Mouse (Mus musculus): Measurements from ENCODE around the gene Fam207a. TPM values are rescaled to one million over a fixed set of nuclear protein-coding genes. Genes with fewer than 3 reads are reported as not detected.
A peak's percentile ranks its signal among the peaks of the same experiment; 100 is the strongest.

Gene Fam207a
- total RNA-seq, 2 experiments from 2014 or later = 6.2 to 6.7 TPM

DNA sequence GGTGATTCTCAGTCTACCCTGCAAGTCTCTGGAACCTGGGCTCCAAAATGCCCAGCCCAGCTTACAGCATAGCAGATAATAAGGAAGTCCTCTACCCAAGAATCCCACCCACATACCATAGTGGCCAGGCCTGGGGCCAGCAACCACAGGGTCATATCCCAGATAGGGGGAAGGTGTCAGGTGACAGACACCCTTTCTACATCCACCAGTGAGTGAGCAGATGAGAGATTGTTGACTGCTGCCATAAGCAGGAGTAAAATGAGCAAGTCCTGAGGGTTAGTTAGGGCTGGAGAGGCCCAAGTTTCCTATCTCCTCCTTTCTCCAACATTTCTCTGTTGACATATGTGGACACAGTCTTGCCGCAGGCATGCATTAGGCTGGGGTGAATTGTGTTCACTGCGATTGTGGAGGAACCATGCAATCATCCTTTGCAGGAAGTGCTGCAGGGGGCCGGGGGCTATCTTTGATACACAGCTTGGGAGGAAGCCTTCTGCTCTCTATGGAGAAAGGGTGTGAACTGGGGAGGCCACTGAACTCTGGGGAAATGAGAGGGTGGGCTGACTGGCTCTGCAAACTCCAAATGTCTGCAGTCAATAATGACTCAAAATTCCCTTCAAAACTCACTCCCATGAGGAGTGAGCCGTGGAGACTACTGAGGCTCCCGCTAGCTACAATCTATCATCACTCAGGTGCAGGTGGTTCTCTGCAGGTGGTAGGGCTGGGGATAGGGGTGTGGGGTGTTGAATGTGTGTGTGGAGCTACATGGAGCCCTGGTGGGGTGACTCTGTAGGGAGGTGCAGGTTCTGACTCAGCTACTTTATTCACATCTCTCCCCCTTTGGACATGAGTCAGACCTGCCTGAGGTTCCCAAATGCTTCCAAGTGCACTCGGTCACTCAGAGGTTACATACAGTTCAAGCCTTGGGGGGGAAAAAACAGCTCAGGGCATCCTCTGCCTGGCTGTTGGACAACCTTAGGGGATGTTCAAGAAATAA lies 15.7 kb upstream of the Fam207a start:
- no peak for DNase-seq

DNA sequence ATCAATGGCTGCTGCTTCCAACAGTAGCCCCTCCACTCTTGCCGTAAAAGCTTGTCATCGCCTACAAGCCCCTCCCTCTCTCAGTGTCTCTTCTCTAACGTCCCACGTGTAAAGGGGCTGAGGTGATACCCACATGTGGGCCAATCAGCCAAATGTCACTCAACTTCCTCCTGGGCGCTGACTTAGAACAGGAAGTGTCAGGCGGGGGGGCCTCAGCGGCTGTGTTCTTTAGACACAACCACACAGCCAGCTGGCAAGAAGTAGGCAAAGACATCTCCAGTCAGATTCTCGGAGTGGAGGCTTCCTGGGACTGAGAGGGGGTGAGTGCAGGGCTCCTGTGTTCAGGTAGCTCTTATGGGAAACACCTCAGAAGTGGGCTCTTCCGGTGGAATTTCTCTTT lies 14.6 kb upstream of the Fam207a start, which contains the start of gene Itgb2:
TSS of gene Itgb2 (plus strand) at position 113 of the 400 bp plus-strand sequence.
- peak; percentile 39 for DNase-seq

DNA sequence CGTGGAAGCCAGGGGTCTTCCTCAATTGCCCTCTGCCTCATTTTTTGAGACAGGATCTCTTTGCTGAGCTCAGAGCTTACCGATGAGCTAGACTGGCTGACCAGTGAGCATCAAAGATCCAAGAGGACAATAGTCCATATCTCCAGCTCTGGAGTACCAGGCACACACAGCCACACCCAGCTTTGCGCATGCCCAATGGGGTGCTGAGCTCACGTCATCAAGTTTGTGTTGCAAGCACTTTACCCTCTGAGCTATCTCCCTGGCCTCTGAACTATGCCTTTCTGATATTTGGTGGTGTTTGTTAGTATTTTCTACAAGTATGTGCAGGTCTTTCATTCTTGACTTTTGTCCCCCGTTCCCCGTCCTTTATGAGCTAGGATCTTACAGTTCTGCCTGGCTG lies 13.0 kb upstream of the Fam207a start:
- no peak for DNase-seq

DNA sequence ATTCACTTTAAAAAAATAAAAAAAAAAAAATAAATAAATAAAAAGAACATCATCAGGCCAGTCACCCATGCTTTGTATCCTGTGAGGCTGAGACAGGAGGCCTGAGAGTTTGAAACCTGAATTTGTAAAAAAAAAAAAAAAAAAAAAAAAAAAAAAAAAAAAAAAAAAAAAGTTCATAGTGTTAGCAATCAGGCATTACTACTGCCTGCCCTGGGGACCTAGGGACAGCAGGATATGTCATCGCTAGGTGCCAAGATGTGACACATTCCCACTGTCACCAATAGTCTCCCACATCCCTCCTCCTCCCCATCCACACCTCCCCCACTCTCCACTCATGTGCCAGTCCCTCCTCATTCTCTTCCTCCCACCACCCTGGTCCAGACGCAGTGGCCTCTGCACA lies 10.9 kb upstream of the Fam207a start:
- no peak for DNase-seq

DNA sequence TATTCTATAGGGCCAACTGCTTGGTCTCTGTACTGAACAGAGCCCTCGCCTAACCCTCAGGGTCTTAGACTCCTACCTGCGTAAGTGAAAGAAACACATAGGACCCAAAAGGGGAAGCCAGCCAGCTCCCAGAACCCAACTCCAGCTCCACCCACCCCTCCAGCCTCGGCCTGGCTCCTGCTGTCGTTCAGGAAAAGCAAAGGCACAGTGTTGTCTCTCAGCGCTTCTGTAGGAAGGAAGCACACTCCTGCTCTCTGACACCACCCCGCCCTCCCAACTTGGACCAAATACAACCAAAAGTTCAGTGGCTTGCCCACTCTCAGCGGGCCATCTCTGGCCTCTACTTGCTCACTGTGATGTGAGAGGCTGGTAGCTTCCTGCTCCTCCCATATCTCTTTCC lies 7.7 kb upstream of the Fam207a start:
- no peak for DNase-seq

DNA sequence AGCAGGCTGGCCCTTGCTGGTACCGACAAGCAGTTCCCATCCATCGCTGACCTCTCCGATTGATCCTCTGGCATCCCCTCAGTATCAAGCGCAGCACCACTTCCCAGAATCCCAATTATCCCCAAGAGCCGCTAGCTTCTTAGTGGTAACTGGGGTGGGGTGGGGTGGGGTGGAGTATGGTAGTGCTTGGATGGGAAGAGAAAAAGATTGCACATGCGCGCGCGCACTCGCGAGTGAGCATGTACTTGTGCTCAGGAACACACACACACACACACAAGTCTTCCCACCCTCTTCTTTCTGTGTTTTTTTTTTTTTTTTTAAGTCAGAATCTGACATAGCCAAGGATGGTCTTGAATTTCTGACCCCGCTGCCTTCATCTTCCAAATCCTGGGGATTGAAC lies 7.2 kb upstream of the Fam207a start:
- DNase-seq = no peak

DNA sequence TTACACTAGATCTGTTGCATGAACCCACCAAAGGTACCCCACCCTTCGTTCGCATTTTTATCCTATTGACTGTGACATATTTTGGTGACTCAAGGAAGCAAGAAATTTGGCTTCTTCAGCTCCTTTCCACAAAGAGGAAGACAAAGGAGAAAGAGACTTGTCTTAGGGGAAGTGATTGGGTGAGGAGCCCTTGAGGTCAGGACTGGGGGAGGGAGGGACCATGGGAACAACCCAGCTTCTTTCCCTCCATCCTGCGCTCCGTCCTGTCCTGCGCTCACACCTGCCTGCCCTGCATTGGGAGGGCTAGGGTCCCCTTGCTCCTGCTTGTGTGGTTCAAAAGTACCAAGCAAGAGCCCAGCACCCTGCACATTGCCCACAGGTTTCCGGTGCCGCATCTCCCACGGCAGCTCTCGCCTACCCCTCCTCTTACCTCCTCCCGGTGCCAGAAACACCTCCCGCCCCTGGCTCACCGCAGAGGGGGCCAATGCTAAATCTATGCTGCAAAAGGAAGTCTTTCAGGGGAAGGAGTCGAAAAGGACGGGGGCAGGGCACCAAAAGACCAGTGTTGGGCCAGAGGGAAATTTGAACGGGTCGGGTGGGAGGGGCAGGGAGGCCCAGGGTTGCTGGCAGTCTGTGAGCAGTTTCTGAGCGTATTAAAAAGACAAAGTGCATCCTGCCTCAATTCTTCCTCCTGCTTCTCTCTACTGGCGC lies 6.6 kb upstream of the Fam207a start:
- DNase-seq = no peak

DNA sequence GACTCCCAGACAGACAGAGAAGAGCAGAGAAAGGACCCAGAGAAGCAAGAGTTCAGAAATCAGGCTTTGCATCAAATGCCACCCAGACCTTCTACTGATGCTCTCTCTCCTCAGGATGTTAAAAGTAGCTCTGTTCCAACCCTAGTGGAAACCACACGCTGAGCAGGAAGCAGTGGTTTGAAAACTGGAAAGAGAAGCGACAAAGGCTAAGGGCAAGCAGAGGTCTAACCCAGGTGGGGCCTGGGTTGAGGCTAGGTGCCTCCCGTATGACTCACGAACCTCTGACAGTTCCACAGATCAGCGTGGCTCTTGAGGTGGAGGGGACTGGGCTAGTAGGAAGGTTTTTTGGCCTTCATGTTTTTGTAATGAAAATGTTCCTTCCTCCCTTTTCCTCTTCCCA lies 4.9 kb upstream of the Fam207a start:
- no peak for DNase-seq

DNA sequence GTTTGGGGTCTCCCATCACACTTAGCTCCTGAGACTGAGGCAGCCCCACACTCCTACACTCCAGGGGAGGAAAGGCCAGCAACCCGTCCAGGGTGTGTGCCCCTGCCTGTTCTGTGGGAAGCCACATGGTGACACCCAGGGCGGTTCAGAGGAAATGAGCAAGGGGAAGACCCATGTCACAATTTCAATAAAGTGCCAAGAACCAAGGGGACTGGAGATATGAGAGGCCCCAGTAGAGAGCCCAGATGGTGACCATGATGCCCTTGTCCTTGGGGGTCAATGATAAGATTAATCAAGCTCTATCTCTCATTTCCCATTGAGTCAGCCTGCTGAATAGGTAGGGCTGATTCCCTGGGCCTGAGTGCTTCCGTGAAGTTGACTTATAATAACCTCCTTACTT lies 3.6 kb upstream of the Fam207a start:
- DNase-seq = no peak

DNA sequence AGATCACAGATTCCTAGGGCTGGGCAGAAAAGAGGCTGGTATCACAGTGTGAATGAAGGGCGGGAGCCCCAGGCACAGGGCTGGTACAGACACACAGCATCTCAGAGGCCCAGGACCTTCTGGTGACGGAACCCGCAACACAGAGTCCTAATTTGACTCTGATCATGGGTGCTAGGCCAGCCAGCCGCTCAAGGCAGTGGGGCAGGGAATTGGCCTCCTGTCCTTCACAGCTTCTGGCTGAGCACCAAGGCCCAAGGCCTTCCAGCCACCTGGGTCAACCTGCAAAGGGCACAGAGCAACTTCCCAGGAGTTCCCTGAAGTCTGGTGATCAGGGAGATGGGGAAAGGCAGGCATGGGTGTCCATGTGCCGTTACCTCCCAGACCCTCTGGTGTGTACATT lies 2.2 kb upstream of the Fam207a start:
- no peak for DNase-seq

DNA sequence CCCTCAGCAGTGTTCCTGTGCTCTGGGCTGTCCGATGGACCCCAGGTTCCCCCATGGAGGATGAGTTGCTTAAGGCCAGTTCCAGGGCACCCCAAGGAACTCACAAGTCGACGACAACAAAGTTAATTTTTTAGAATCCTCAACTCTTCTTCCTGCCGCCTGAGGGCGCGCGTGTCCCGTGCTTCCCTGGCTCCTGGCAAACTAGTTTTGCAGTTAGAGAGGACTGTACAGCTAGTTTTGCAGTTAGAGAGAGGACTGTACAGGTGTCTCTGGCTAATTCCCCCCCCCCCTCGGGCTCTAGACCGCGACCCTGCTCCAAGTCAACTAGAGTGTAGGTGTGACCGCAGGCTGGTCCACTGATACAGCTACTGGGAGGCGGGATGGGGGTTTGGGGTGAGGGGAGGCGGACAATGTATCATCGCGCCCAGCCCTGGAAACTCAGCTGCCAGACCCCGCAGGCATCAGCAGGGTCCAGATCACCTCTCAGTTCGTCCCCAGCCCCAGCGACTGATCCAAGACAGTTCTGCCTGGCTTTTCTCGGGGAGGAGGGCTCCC lies 1.6 kb upstream of the Fam207a start:
- peak; percentile 59 for DNase-seq

DNA sequence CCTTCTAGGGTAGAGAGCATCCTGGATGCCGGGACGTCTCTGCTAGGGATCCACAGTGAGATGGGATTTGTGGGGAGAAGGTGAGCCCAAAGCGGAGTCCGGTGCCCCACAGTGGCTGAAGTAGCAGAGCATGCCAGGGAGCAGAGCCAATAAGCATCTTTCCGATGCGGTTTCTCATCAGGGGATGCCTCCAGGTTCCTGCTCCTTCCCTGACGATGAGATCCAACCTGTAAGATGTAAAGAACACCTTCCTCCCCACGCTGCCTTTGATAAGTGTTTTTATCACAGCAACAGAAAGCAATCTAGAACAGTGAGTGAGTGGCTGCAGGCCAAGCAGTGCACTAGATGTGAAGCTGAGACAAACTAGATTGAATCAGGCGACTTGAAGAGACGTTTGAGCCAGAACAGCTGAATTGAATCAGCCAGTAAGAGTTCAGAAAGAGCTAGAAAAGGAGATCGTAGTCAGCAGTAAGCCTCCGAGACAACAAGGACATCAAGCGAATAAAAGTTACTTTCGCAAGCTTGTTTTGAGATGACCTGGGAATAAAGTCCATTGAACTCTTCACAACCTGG lies 880 bp upstream of the Fam207a start:
- DNase-seq = no peak

DNA sequence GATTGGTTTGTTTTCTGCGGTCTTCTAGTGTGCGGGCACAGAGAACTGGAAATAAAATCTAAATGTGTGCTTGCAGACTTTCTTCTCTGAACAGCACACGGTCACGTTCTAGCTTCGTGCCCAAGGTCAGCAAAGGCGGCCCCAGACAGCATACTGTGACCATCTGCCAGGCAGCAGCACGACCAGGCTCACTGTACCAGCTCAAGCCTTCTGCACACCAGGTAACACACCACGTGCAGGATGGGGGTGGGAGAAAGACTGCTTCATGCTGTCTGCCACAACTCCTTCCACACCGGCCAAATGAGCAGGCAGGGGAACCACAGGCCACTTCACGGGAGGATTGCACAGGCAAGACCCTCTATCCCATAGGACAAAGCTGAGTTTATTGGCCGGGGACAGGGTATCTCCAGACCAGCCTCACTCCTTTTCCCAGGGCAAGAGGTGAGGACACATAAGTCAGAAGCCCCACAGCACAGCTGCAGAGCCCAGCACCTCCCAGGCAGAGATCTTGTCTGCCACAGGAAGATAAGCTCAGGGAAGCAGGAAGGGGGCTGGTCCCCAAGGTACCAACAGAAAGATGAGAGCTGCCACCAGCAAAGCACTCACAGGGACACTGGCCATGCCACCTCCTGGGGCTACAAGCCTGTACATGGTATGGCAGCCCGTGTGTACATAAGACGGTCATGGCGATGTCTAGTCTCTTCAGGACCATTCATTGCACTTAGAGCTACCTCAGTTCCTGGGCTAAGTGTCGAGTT lies 5.2 kb downstream of the Fam207a start:
- no peak for DNase-seq

DNA sequence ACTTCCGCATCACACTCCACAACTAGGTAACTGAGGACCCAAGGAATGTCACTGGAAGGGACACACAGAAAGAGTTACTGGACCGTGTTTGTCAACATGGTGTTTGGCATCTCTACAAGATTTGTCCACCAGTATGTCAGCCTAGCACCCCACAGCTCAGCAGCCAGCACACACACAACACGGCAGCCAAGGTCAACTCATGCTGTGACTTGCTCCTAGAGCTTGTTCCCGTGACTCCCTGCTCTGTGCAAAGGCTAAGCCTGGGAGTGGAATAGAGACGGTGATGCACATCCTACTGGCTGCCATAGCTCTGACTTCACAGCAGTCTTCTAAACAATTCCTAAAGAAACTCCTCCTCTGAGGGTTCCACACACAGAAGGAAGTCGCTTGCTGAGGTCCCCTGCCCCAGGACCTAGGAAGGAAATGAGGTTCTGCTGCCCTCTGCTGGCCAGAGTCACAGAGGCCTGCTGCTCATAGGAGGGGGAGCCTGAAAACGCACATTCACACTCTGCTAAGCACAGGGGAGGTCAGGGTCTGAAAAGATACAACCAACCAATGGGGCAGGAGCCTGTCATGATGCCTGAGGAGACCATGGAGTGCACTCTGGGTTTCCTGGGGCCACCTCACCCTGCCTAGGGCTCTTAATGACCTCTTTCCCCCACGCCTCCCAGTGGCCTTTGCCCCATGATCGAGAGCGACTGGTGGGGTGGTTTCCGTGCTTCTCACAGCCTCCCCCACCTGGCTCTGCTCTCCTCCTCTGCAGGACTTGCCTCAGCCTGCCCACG lies 6.0 kb downstream of the Fam207a start:
- peak; percentile 71 for DNase-seq

DNA sequence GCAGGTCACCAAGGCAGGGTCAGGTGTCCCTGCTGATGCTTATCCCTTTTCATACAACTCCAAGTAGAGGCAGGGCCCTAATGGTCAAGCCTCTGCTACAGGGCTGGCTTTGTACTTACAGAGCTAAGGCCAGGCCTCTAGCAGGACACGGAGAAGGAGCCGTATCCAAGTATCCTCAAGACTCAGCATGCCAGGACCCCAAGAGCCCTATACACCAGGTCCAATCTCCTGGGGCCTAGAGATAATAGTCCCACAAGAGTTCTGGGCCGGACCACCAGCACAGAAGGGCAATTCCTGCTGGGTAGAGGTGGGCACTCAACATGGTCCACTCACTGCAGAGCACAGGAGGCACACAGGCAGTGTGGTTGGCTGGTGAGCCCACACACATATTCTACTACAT lies 6.8 kb downstream of the Fam207a start:
- DNase-seq = no peak

DNA sequence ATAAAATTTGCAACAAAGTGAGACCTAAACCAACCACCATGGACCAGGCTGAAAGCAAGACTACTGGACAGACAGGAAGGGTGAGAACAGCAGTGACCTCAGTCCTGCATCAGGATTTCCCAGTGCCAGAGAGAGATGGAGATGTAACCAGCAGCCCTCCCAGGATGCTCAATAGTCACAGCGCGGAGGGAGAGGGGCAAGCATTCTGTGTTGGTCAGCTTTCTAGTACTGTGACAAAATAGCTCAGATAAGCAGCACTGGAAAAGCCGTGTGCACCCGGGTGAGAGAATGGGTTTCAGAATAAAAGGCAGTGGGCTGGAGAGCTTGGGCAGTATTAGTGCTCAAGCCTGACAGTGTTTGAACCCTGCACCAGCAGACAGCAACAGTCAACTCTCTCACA lies 7.8 kb downstream of the Fam207a start:
- no peak for DNase-seq

DNA sequence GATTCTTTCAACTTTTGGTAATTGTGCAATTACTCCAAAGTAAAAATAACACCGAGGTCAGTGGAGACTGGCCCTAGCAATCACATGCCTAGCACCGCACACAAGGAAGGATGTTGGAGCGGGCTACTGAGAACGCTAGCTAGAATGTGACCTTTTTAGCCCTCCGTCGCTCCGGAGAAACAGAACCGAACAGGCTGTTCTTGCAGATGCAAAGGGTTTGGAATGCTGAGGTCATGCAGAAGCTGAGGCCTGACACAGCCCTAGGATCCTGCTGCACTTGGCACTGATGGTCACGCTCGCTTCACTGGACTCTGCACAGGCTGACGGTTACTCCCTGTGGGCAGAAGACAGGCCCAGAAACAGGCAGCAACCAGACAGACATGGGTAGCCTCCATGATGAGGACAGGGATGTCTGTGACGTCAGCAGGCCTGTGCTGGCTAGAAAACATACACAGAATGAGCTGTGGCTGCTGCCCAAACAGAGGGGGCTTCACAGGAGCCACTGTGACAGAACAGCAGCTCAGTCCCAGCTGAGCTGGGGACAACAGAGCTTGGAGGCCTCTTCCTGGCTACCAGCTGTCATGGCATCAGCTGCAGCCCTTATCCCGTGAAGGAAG lies 8.5 kb downstream of the Fam207a start:
- DNase-seq = peak; percentile 80

DNA sequence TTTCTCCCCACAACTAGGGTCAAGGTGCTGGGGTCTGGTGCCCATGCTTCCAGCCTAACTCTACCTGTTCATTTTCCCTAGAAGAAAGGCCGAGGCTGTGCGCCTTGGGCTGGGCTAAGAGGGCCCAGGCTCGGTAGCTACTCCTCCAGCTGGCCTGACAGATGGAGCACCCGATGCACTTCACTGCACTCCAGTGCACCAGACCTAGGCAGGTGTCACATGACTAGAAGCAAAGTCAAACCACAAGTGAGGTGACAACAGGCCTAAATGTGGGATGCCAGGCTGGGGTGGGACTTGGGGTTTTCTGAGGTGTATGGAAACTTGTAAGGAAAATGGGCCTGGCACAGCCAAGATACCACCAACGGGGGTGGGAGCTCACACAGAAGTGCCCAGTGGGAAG lies 9.1 kb downstream of the Fam207a start:
- DNase-seq = no peak

DNA sequence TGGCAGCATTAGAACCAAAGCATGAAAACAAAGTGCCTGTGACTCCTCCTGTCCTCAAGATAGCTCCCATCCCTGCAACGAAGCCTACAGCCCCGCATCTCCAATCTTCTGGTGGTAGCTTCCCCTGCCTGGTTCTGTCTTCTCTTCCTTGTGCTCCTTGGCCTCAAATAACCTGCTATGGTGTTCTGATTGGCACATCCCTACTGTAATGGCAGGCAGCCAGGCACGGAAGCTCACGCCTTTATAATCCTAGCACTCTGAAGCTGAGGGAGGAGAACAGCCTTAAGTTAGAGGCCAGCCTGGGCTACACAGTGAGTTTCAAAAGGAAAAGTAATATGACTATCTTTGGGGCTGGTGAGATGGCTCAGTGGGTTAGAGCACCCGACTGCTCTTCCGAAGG lies 11.4 kb downstream of the Fam207a start:
- no peak for DNase-seq

Data from gastrocnemius, postnatal 25 days (tissue).